Mouse (Mus musculus) limb, embryonic 13.5 days (tissue): ENCODE results near the gene Gm6588. TPM values are rescaled to one million over a fixed set of nuclear protein-coding genes. Genes with fewer than 3 reads are reported as not detected.
"Not testable (repeated sequence)": the region's sequence is repeated elsewhere in the genome, so short reads cannot be mapped to it uniquely, and the experiment has no call there.

Experiments used
- ATAC-seq: fragments of 200-750 bp; cut with Nextera tagmentation; 2 replicates; pipeline ENCODE4 v1.8.0; 2017; ENCODE audit warnings: low read depth, moderate number of reproducible peaks, moderate TSS enrichment; ENCODE audit not compliant: low FRiP score
- H3K27ac ChIP-seq: fragments of 300-500 bp; sonication (generic); 2 replicates; pipeline ENCODE4 v1.5.1; 2015; ENCODE audit warnings: inconsistent platforms, mild to moderate bottlenecking, moderate library complexity
- H3K27me3 ChIP-seq: fragments of 300-500 bp; sonication (generic); 2 replicates; pipeline ENCODE4 v1.6.1; 2015; ENCODE audit warnings: mild to moderate bottlenecking, inconsistent platforms
- H3K36me3 ChIP-seq: fragments of 300-500 bp; sonication (generic); 2 replicates; pipeline ENCODE4 v1.6.1; 2015; ENCODE audit warnings: inconsistent platforms, mild to moderate bottlenecking, moderate library complexity
- H3K4me1 ChIP-seq: fragments of 300-500 bp; sonication (generic); 2 replicates; pipeline ENCODE4 v1.6.1; 2015; ENCODE audit warnings: inconsistent platforms
- H3K4me2 ChIP-seq: fragments of 300-500 bp; sonication (generic); replicated peaks from 2 replicates; pipeline ENCODE4 v1.6.1; 2015; ENCODE audit warnings: inconsistent platforms, mild to moderate bottlenecking, moderate library complexity
- H3K4me3 ChIP-seq: fragments of 300-500 bp; sonication (generic); 2 replicates; pipeline ENCODE4 v1.5.1; 2015; ENCODE audit warnings: moderate library complexity, mild to moderate bottlenecking, inconsistent platforms
- H3K9ac ChIP-seq: fragments of 300-500 bp; sonication (generic); 2 replicates; pipeline ENCODE4 v1.6.1; 2015; ENCODE audit warnings: mild to moderate bottlenecking, inconsistent platforms
- H3K9me3 ChIP-seq: fragments of 300-500 bp; sonication (generic); 2 replicates; pipeline ENCODE4 v1.6.1; 2016; ENCODE audit warnings: inconsistent platforms
- WGBS: fragments of 180-500 bp; shearing (Covaris S2); methylation state at CpG from one replicate; pipeline ENCODE4 v1.1.7; 2015; 5-methylcytosine and 5-hydroxymethylcytosine counted together
- polyA plus RNA-seq: library from polyadenylated mRNA; unstranded; fragments of >200 nt; fragmentation: Nextera tagmentation; extraction: Ambion mirVana; gene quantifications from 2 replicates; pipeline ENCODE4 v1.2.1, GENCODE M21; 2015

The Gm6588 gene
- polyA plus RNA-seq, result 0.08 TPM in 1 of 2 replicates, not detected in the other

- no peak within 1 kb of the TSS for H3K4me3 ChIP-seq
- no peak for ATAC-seq
- H3K27ac ChIP-seq, result no peak within 1 kb of the TSS
- no peak within 1 kb of the TSS for H3K4me2 ChIP-seq
- H3K9me3 ChIP-seq, result no peaks in the 10 kb centered on the region
- H3K27me3 ChIP-seq, result peaks cover 12% of the 10 kb centered on the region
- no peaks in the 10 kb centered on the region for H3K36me3 ChIP-seq
- WGBS, result 60% methylated on average over 18 of the region's 18 CpGs
- H3K9ac ChIP-seq, result no peak within 1 kb of the TSS
- no peaks in the 10 kb centered on the region for H3K4me1 ChIP-seq
Measured at GRCm38 (mm10) chr5:112448747-112449440, at the start of gene Gm6588. Gene Gm6588, plus strand, starts transcription at chr5:112449426.

GRCm38 (mm10) chr5:112402437-112402836 lies 46.8 kb upstream of the Gm6588 start:
- no peaks in the 10 kb centered on the region for H3K36me3 ChIP-seq
- 49% methylated on average over 3 of the region's 3 CpGs for WGBS
- H3K9ac ChIP-seq, result no peak overlapping the region
- ATAC-seq, result no peak
- no peaks in the 10 kb centered on the region for H3K9me3 ChIP-seq
- H3K4me2 ChIP-seq, result no peak overlapping the region
- H3K4me1 ChIP-seq, result no peaks in the 10 kb centered on the region
- H3K27me3 ChIP-seq, result no peaks in the 10 kb centered on the region
- H3K4me3 ChIP-seq, result no peak overlapping the region
- H3K27ac ChIP-seq, result no peak overlapping the region

- H3K4me1 ChIP-seq, result peaks cover 2% of the 10 kb centered on the region
- H3K36me3 ChIP-seq, result no peaks in the 10 kb centered on the region
- 75% methylated on average over 3 of the region's 3 CpGs for WGBS
- H3K4me3 ChIP-seq, result no peak overlapping the region
- H3K4me2 ChIP-seq, result no peak overlapping the region
- H3K27me3 ChIP-seq, result peaks cover 6% of the 10 kb centered on the region; the same call in 1 of the 2 replicates
- H3K9ac ChIP-seq, result no peak overlapping the region
- no peak for ATAC-seq
- no peak overlapping the region for H3K27ac ChIP-seq
- no peaks in the 10 kb centered on the region for H3K9me3 ChIP-seq
Measured at GRCm38 (mm10) chr5:112406017-112406416, 43.2 kb upstream of the Gm6588 start.

GRCm38 (mm10) chr5:112409274-112409673 lies 40.0 kb upstream of the Gm6588 start:
- H3K4me2 ChIP-seq, result no peak overlapping the region
- 63% methylated on average over 5 of the region's 5 CpGs for WGBS
- no peaks in the 10 kb centered on the region for H3K36me3 ChIP-seq
- H3K27me3 ChIP-seq, result peaks cover 25% of the 10 kb centered on the region
- H3K27ac ChIP-seq, result no peak overlapping the region
- peaks cover 16% of the 10 kb centered on the region for H3K4me1 ChIP-seq
- no peak for ATAC-seq
- peaks cover 5% of the 10 kb centered on the region; the same call in 1 of the 2 replicates for H3K9me3 ChIP-seq
- no peak overlapping the region for H3K9ac ChIP-seq
- H3K4me3 ChIP-seq, result no peak overlapping the region

- peaks cover 27% of the 10 kb centered on the region for H3K27me3 ChIP-seq
- no peaks in the 10 kb centered on the region for H3K36me3 ChIP-seq
- no peak overlapping the region for H3K4me3 ChIP-seq
- H3K4me2 ChIP-seq, result peak overlapping the region; percentile 30
- no peak overlapping the region for H3K27ac ChIP-seq
- peaks cover 5% of the 10 kb centered on the region; the same call in 1 of the 2 replicates for H3K9me3 ChIP-seq
- H3K9ac ChIP-seq, result no peak overlapping the region
- ATAC-seq, result no peak
- peaks cover 16% of the 10 kb centered on the region for H3K4me1 ChIP-seq
- WGBS, result 43% methylated on average over 11 of the region's 11 CpGs
Measured at GRCm38 (mm10) chr5:112411072-112411471, 38.2 kb upstream of the Gm6588 start.

GRCm38 (mm10) chr5:112411514-112412335 lies 37.5 kb upstream of the Gm6588 start:
- Histone ChIP-seq H3K9me3 (peaks cover 5% of the 10 kb centered on the region; the same call in 1 of the 2 replicates), H3K4me3 (no peak overlapping the region), H3K9ac (no peak overlapping the region), H3K4me1 (peaks cover 16% of the 10 kb centered on the region), H3K27me3 (peaks cover 27% of the 10 kb centered on the region), H3K4me2 (peak overlapping the region; percentile 30), H3K36me3 (no peaks in the 10 kb centered on the region), H3K27ac (no peak overlapping the region)
- WGBS, result 11% methylated on average over 19 of the region's 19 CpGs
- no peak for ATAC-seq

- not testable (repeated sequence) for H3K9ac ChIP-seq, H3K4me2 ChIP-seq, ATAC-seq, H3K4me3 ChIP-seq, H3K36me3 ChIP-seq, H3K27ac ChIP-seq, H3K9me3 ChIP-seq
- WGBS, result 68% methylated on average over 4 of the region's 4 CpGs
- H3K27me3 ChIP-seq, result peaks cover 27% of the 10 kb centered on the region
- H3K4me1 ChIP-seq, result peaks cover 16% of the 10 kb centered on the region
Measured at GRCm38 (mm10) chr5:112412781-112413180, 36.4 kb upstream of the Gm6588 start.

- ATAC-seq, result no peak
- H3K4me1 ChIP-seq, result peaks cover 7% of the 10 kb centered on the region
- peaks cover 21% of the 10 kb centered on the region for H3K27me3 ChIP-seq
- no peak overlapping the region for H3K9ac ChIP-seq
- WGBS, result 69% methylated on average over 5 of the region's 5 CpGs
- no peak overlapping the region for H3K27ac ChIP-seq
- no peak overlapping the region for H3K4me2 ChIP-seq
- H3K9me3 ChIP-seq, result peaks cover 5% of the 10 kb centered on the region; the same call in 1 of the 2 replicates
- H3K4me3 ChIP-seq, result no peak overlapping the region
- no peaks in the 10 kb centered on the region for H3K36me3 ChIP-seq
Measured at GRCm38 (mm10) chr5:112416673-112417072, 32.6 kb upstream of the Gm6588 start.

- no peak overlapping the region for H3K4me2 ChIP-seq
- peaks cover 5% of the 10 kb centered on the region; the same call in 1 of the 2 replicates for H3K9me3 ChIP-seq
- no peak for ATAC-seq
- no peaks in the 10 kb centered on the region for H3K36me3 ChIP-seq
- H3K4me3 ChIP-seq, result no peak overlapping the region
- H3K27me3 ChIP-seq, result peaks cover 9% of the 10 kb centered on the region
- WGBS, result 75% methylated on average over 4 of the region's 4 CpGs
- H3K4me1 ChIP-seq, result no peaks in the 10 kb centered on the region
- no peak overlapping the region for H3K9ac ChIP-seq
- H3K27ac ChIP-seq, result no peak overlapping the region
Measured at GRCm38 (mm10) chr5:112418023-112418422, 31.2 kb upstream of the Gm6588 start.

- no peaks in the 10 kb centered on the region for H3K36me3 ChIP-seq
- 29% methylated on average over 12 of the region's 12 CpGs for WGBS
- no peak overlapping the region for H3K27ac ChIP-seq
- H3K4me1 ChIP-seq, result no peaks in the 10 kb centered on the region
- no peak for ATAC-seq
- H3K4me2 ChIP-seq, result no peak overlapping the region; the same call in 1 of the 2 replicates
- H3K27me3 ChIP-seq, result peaks cover 18% of the 10 kb centered on the region
- no peak overlapping the region for H3K4me3 ChIP-seq
- H3K9ac ChIP-seq, result no peak overlapping the region
- no peaks in the 10 kb centered on the region for H3K9me3 ChIP-seq
Measured at GRCm38 (mm10) chr5:112419535-112419934, 29.7 kb upstream of the Gm6588 start.

GRCm38 (mm10) chr5:112426635-112427034 lies 22.6 kb upstream of the Gm6588 start:
- H3K4me3 ChIP-seq, result no peak overlapping the region
- peaks cover 36% of the 10 kb centered on the region for H3K27me3 ChIP-seq
- 84% methylated on average over 7 of the region's 7 CpGs for WGBS

GRCm38 (mm10) chr5:112427283-112427682 lies 21.9 kb upstream of the Gm6588 start:
- ATAC-seq, result no peak
- H3K9ac ChIP-seq, result no peak overlapping the region
- 46% methylated on average over 2 of the region's 2 CpGs for WGBS
- H3K4me1 ChIP-seq, result peaks cover 8% of the 10 kb centered on the region
- no peaks in the 10 kb centered on the region for H3K9me3 ChIP-seq
- peaks cover 43% of the 10 kb centered on the region for H3K27me3 ChIP-seq
- no peak overlapping the region for H3K27ac ChIP-seq
- no peak overlapping the region for H3K4me3 ChIP-seq
- no peak overlapping the region for H3K4me2 ChIP-seq
- no peaks in the 10 kb centered on the region for H3K36me3 ChIP-seq

More at GRCm38 (mm10) chr5:112426635-112427034, 22.6 kb upstream of the Gm6588 start:
- H3K27ac ChIP-seq, result no peak overlapping the region
- no peaks in the 10 kb centered on the region for H3K9me3 ChIP-seq
- no peaks in the 10 kb centered on the region for H3K36me3 ChIP-seq
- no peak overlapping the region for H3K4me2 ChIP-seq
- ATAC-seq, result no peak
- no peak overlapping the region for H3K9ac ChIP-seq
- peaks cover 8% of the 10 kb centered on the region for H3K4me1 ChIP-seq
